Mouse (Mus musculus) erythroblast, embryonic 14.5 days (primary cell): ENCODE data around the gene Aplp1. TPM values are rescaled to one million over a fixed set of nuclear protein-coding genes. Genes with fewer than 3 reads are reported as not detected.

Experiments used
- H3K27me3 ChIP-seq: 2 replicates; pipeline ENCODE4 v1.6.1; 2012; ENCODE audit warnings: inconsistent platforms; ENCODE audit not compliant: control insufficient read depth
- H3K36me3 ChIP-seq: 2 replicates; pipeline ENCODE4 v1.6.1; 2012; ENCODE audit warnings: mild to moderate bottlenecking, inconsistent platforms; ENCODE audit not compliant: control insufficient read depth
- H3K4me1 ChIP-seq: 2 replicates; pipeline ENCODE4 v1.6.1; 2012; ENCODE audit warnings: inconsistent platforms; ENCODE audit not compliant: control insufficient read depth
- H3K4me3 ChIP-seq: replicated peaks from 2 replicates; pipeline ENCODE3; 2012; ENCODE audit warnings: moderate library complexity, mild to moderate bottlenecking, inconsistent platforms
- H3K9me3 ChIP-seq: 2 replicates; pipeline ENCODE4 v1.6.1; 2012; ENCODE audit warnings: low read length, inconsistent platforms, mixed read lengths; ENCODE audit not compliant: control insufficient read depth
- GATA1 ChIP-seq: IDR thresholded peaks from 2 replicates; pipeline ENCODE4 v1.6.1; 2012; ENCODE audit warnings: low read length, inconsistent platforms, mixed read lengths
- TAL1 ChIP-seq: IDR thresholded peaks from 3 replicates; pipeline ENCODE4 v1.6.1; 2012; ENCODE audit warnings: low read length, inconsistent platforms, mixed read lengths
- polyA plus RNA-seq: library from polyadenylated mRNA; stranded (reverse); fragments of >175 nt; gene quantifications from 2 replicates; pipeline ENCODE4 v1.2.3, GENCODE M21; 2012

Gene Aplp1
- polyA plus RNA-seq, 1 experiment = 0.33 TPM

- TF ChIP-seq GATA1 (no peak), TAL1 (no peak)
- Histone ChIP-seq H3K4me1 (peaks cover 27% of the 10 kb centered on the region), H3K9me3 (no peaks in the 10 kb centered on the region), H3K27me3 (peaks cover 12% of the 10 kb centered on the region), H3K36me3 (peaks cover 5% of the 10 kb centered on the region), H3K4me3 (no peak overlapping the region)
Measured at GRCm38 (mm10) chr7:30420673-30421072, 24.7 kb downstream of the Aplp1 start.

DNA sequence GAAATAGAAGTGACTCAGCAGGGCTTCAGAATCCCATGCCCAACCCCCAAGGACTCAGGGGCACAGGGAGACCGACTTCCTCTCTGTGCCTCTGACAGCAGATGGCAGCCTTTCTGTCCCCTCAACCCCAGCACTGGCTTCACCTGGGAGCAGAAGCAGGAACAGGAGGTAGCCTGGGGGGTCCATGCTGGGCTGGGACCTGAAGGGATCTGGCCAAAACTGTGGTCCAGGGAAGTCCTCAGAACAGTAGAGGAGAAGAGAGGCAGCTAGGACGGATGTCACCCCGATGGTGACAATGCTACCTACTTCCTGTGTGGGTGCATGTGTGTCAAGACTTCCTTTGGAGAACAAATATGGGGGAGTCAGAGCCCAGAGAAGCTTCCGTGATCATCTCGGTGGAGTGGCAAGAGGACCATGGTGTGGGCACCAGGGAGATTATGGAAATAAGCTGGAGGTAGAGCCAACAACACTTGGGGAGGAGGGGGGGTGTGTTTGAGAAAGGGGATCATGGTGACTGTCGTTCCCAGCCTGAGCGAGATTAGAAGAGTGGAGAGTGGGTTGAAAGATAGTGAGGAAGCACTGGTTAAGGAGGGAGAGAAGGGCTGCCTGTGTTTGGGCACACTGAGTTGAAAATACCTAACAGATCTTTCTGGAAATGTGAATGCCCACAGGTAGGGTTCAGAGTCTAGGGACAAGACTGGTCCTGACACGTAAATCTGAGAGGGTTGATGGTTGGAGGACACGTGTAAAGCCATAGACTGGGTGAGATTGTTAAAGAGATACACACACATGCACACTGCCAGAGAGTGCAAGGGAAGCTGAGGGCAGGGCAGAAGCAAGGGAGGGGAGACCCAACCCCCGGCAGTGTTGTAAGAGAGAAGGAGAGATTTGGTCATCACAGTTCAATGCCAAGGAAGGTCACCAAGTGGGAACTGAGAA is 25.5 kb downstream of the Aplp1 start, which contains the start of gene Hcst:
Hcst (minus strand) TSS at position 294 of the 939 bp plus-strand sequence.
- no peaks in the 10 kb centered on the region for H3K9me3 ChIP-seq
- peaks cover 12% of the 10 kb centered on the region for H3K27me3 ChIP-seq
- TF ChIP-seq GATA1 (no peak), TAL1 (no peak)
- no peaks in the 10 kb centered on the region for H3K36me3 ChIP-seq
- peaks cover 27% of the 10 kb centered on the region for H3K4me1 ChIP-seq
- H3K4me3 ChIP-seq = no peak within 1 kb of the TSS

GRCm38 (mm10) chr7:30417856-30418255 is 27.5 kb downstream of the Aplp1 start:
- TF ChIP-seq TAL1 (no peak), GATA1 (no peak)
- no peaks in the 10 kb centered on the region for H3K36me3 ChIP-seq
- H3K4me1 ChIP-seq = peaks cover 23% of the 10 kb centered on the region
- H3K4me3 ChIP-seq = no peak overlapping the region
- peaks cover 8% of the 10 kb centered on the region for H3K27me3 ChIP-seq
- no peaks in the 10 kb centered on the region for H3K9me3 ChIP-seq

- H3K36me3 ChIP-seq = no peaks in the 10 kb centered on the region
- no peaks in the 10 kb centered on the region for H3K4me1 ChIP-seq
- no peak for TF ChIP-seq TAL1
- TF ChIP-seq GATA1 = no peak
- no peak within 1 kb of the TSS for H3K4me3 ChIP-seq
- H3K27me3 ChIP-seq = no peaks in the 10 kb centered on the region
- H3K9me3 ChIP-seq = no peaks in the 10 kb centered on the region
Measured at GRCm38 (mm10) chr7:30413596-30413995, 31.7 kb downstream of the Aplp1 start, which contains the start of gene Tyrobp. Gene Tyrobp, plus strand, starts transcription at chr7:30413760.

- Histone ChIP-seq H3K36me3 (no peaks in the 10 kb centered on the region), H3K9me3 (no peaks in the 10 kb centered on the region), H3K27me3 (no peaks in the 10 kb centered on the region), H3K4me1 (no peaks in the 10 kb centered on the region), H3K4me3 (no peak overlapping the region)
- no peak for TF ChIP-seq TAL1
- TF ChIP-seq GATA1 = no peak
Measured at GRCm38 (mm10) chr7:30412735-30413147, 32.6 kb downstream of the Aplp1 start.

DNA sequence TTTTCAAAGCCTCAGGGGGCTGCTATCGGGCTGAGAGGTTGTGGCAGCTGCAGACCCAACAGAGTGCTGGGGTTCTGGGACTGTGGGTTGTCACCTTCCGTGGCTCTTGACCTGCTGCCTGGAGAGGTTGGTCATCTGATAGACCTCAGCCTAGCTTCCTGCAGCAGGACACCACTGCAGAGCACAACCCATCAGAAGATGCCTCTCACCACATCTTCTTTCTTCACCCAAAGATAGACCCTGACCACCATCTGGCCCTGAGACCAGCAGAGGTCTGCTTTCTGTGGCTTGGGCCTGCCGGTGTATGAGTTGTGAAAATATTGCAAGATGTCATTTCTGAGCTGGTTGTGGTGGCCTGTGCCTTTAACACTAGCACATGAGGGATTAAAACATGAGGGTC is 34.3 kb downstream of the Aplp1 start:
- no peaks in the 10 kb centered on the region for H3K36me3 ChIP-seq
- H3K9me3 ChIP-seq = no peaks in the 10 kb centered on the region
- no peak overlapping the region for H3K4me3 ChIP-seq
- no peaks in the 10 kb centered on the region for H3K4me1 ChIP-seq
- TF ChIP-seq GATA1 (no peak), TAL1 (no peak)
- H3K27me3 ChIP-seq = no peaks in the 10 kb centered on the region

DNA sequence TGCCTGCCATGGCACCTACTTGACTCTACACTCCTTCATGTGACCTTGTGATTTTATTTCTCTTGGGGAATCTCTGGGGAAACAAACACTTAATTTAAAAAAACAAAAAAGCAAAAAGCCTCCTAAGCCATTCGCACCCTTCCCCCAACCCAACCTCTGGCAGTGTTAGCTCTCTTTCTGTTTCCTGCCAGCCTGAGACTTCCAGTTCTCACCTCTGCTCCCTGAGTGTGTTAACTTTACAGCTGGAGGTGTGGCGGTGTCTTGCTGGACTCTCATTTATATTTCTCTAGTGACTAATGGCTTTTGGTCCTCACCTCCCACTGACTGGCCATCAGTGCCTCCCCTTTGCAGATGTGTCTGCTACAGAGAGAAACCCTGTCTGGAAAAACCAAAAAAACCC is 35.5 kb downstream of the Aplp1 start:
- H3K4me1 ChIP-seq = no peaks in the 10 kb centered on the region
- TF ChIP-seq GATA1 = no peak
- TF ChIP-seq TAL1 = no peak
- no peak overlapping the region for H3K4me3 ChIP-seq
- H3K27me3 ChIP-seq = no peaks in the 10 kb centered on the region
- no peaks in the 10 kb centered on the region for H3K36me3 ChIP-seq
- no peaks in the 10 kb centered on the region for H3K9me3 ChIP-seq

GRCm38 (mm10) chr7:30408639-30409038 is 36.7 kb downstream of the Aplp1 start:
- no peaks in the 10 kb centered on the region for H3K36me3 ChIP-seq
- H3K4me1 ChIP-seq = no peaks in the 10 kb centered on the region
- H3K4me3 ChIP-seq = no peak overlapping the region
- TF ChIP-seq GATA1 = no peak
- TF ChIP-seq TAL1 = no peak
- H3K9me3 ChIP-seq = no peaks in the 10 kb centered on the region
- H3K27me3 ChIP-seq = no peaks in the 10 kb centered on the region

DNA sequence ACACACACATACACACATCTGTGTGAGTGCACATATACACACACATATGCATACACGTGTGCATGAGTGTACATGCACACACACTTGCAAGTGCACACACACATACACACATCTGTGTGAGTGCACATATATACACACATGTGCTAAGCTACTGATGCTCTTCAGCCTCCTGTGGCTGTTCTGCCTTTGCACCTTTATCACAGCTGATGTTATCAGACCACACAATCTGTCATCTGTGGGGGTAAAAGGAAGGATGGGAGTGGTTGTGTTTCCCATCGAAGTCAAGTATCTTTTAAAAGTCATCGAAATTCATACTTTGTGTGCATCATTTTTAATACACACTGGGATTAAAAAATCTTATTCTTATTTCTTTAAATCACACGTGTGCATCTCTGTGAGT is 43.0 kb downstream of the Aplp1 start:
- Histone ChIP-seq H3K27me3 (no peaks in the 10 kb centered on the region), H3K4me1 (no peaks in the 10 kb centered on the region), H3K4me3 (no peak overlapping the region), H3K9me3 (no peaks in the 10 kb centered on the region; the same call in 1 of the 2 replicates), H3K36me3 (no peaks in the 10 kb centered on the region)
- TF ChIP-seq GATA1 = no peak
- no peak for TF ChIP-seq TAL1

DNA sequence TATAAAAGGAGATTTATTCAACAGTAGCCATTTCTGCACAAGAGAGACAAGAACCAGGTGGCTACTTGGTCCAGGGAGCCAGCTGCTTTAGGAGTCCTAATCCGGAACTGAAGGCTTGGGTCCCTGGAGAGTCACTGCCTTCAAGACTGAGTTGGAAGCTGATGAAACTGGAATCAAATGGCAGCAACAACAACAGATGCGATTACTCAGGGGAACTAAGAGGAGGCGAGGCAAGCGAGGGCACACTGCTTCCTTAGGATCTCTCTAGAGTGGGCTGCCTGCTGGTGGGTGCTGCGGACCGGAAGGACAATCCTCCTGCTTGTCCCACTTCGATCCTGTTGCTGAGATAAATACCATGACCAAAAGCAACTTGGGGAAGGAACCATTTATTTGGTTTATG is 45.7 kb downstream of the Aplp1 start:
- H3K9me3 ChIP-seq = no peaks in the 10 kb centered on the region; the same call in 1 of the 2 replicates
- no peaks in the 10 kb centered on the region for H3K4me1 ChIP-seq
- no peaks in the 10 kb centered on the region for H3K36me3 ChIP-seq
- H3K27me3 ChIP-seq = no peaks in the 10 kb centered on the region
- TF ChIP-seq GATA1 = no peak
- TF ChIP-seq TAL1 = no peak
- H3K4me3 ChIP-seq = no peak overlapping the region
